In the genomic region with DNA sequence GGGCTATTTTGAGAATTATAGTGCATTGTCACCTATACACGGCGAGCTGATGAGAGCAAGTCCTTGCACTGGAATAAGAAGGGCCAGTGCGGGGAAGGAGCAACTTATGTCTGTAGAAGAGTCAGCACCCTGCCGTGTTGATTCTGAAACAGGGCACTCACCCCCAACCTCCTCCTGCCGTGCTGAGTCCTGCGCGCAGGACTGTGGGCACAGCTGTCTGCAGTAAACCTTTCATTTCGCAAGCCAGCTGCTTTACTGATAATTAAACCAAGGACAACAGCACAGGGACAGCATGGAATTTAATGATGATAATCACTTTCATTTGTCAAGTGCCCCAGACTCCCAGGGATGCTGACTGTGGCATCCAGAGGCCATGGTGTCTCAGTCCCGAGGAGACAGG, we compare ENCODE assay signal across 25 mouse cellular contexts. TPM values are rescaled to one million over a fixed set of nuclear protein-coding genes. Genes with fewer than 3 reads are reported as not detected.
DNase-seq lines count a peak whose midpoint lies in the region; ATAC-seq and TF ChIP-seq lines count a peak whose summit lies in the region.
"Had no signal": no experiment of that assay in that cellular context is flagged by ENCODE, and none has a peak within 500 bp of the region (broad histone marks: within the 10 kb centered on the region; RNA-seq: fewer than 3 reads in every experiment).

No protein-coding gene starts in this region.

- no peak for ATAC-seq in kidney, postnatal 0 days (replicated peaks; ENCODE audit: low FRiP score, low read depth)
- no peak for ATAC-seq in kidney, embryonic 16.5 days (ENCODE audit: low FRiP score, low TSS enrichment)
- peak; percentile 50 for ATAC-seq in neural tube, embryonic 13.5 days (ENCODE audit: low read depth)
- ATAC-seq: CD4-positive, CD25-positive, alpha-beta regulatory T cell, adult 4 months; Patski had no signal

- H3K36me3 ChIP-seq in kidney, postnatal 0 days (ENCODE audit: insufficient read depth, low read length) = no peaks in the 10 kb centered on the region
- no peaks in the 10 kb centered on the region for H3K36me3 ChIP-seq in kidney, embryonic 16.5 days (ENCODE audit: insufficient read depth, low read length)
- no peaks in the 10 kb centered on the region for H3K36me3 ChIP-seq in neural tube, embryonic 13.5 days
- no peaks in the 10 kb centered on the region for H3K36me3 ChIP-seq in thymus, adult 2 months (ENCODE audit: control insufficient read depth, insufficient read depth, low read length)
- H3K36me3 ChIP-seq: embryonic facial prominence, embryonic 12.5 days; limb, embryonic 13.5 days; liver, embryonic 13.5 days had no signal

- no peak overlapping the region for H3K4me2 ChIP-seq in kidney, postnatal 0 days (ENCODE audit: low read length)
- H3K4me2 ChIP-seq in kidney, embryonic 16.5 days (replicated peaks; ENCODE audit: low read depth, low read length) = no peak overlapping the region
- no peak overlapping the region for H3K4me2 ChIP-seq in neural tube, embryonic 13.5 days
- H3K4me2 ChIP-seq: embryonic facial prominence, embryonic 12.5 days; heart, embryonic 11.5 days; limb, embryonic 13.5 days; liver, embryonic 13.5 days; lung, embryonic 14.5 days had no signal

- no peaks in the 10 kb centered on the region for H3K27me3 ChIP-seq in kidney, postnatal 0 days (ENCODE audit: insufficient read depth, low read length)
- H3K27me3 ChIP-seq in kidney, embryonic 16.5 days (ENCODE audit: insufficient read depth, low read length) = no peaks in the 10 kb centered on the region
- H3K27me3 ChIP-seq in neural tube, embryonic 13.5 days = no peaks in the 10 kb centered on the region
- no peaks in the 10 kb centered on the region for H3K27me3 ChIP-seq in thymus, adult 2 months (ENCODE audit: control insufficient read depth, insufficient read depth, low read length)
- H3K27me3 ChIP-seq: embryonic facial prominence, embryonic 12.5 days; Patski had no signal

- no peaks in the 10 kb centered on the region for H3K9me3 ChIP-seq in kidney, postnatal 0 days (replicated peaks; ENCODE audit: low read length)
- H3K9me3 ChIP-seq in kidney, embryonic 16.5 days (ENCODE audit: low read length) = no peaks in the 10 kb centered on the region
- no peaks in the 10 kb centered on the region for H3K9me3 ChIP-seq in neural tube, embryonic 13.5 days
- H3K9me3 ChIP-seq: embryonic facial prominence, embryonic 12.5 days; limb, embryonic 13.5 days; liver, embryonic 13.5 days had no signal

- WGBS in kidney, postnatal 0 days = 43% methylated on average over 9 of the region's 9 CpGs
- WGBS in kidney, embryonic 16.5 days = 23% methylated on average over 9 of the region's 9 CpGs
- whole genome bisulfite sequencing in neural tube, embryonic 13.5 days = 18% methylated on average over 9 of the region's 9 CpGs
- 68% methylated on average over 9 of the region's 9 CpGs for WGBS in thymus, adult 2 months

- DNase-seq in embryo, embryonic 10 days (ENCODE audit: low spot score) = peak; percentile 23
- DNase-seq in embryo, embryonic 9.5 days (ENCODE audit: extremely low spot score) = no peak
- DNase-seq in kidney, postnatal 0 days (ENCODE audit: low spot score) = peak; percentile 18
- peak; percentile 27 for DNase-seq in embryo, embryonic 11 days
- DNase-seq in thymus, adult 2 months = no peak
- DNase-seq in urinary bladder, postnatal 36 days (ENCODE audit: low spot score in 2 of 2) = no peak
- DNase-seq: adrenal gland, adult 8-10 months; heart, postnatal 10 days; kidney, adult 2 months; kidney, postnatal 25 days; layer of hippocampus, adult 9-11 months; liver, embryonic 13.5 days; lung, embryonic 14.5 days; lung, postnatal 36 days; right cerebral cortex, adult 18-20 months; thymus, postnatal 14 days had no signal

- no peak for TF ChIP-seq CTCF in kidney, postnatal 0 days (IDR thresholded peaks at IDR 0.05; ENCODE audit: low read depth)
- TF ChIP-seq CTCF in thymus, adult 2 months (IDR thresholded peaks at IDR 0.05; ENCODE audit: borderline replicate concordance, control insufficient read depth, extremely low read depth, insufficient read depth, low read length, poor library complexity) = no peak

- no peaks in the 10 kb centered on the region for H3K4me1 ChIP-seq in kidney, postnatal 0 days (replicated peaks; ENCODE audit: insufficient read depth, low read length)
- 0 out of 2 replicates have a peak, but pooled peaks cover 2% of the 10 kb centered on the region for H3K4me1 ChIP-seq in kidney, embryonic 16.5 days (ENCODE audit: insufficient read depth, low read length)
- H3K4me1 ChIP-seq in neural tube, embryonic 13.5 days (replicated peaks) = peaks cover 58% of the 10 kb centered on the region
- peaks cover 5% of the 10 kb centered on the region; the same call in 1 of the 2 replicates for H3K4me1 ChIP-seq in thymus, adult 2 months (replicated peaks; ENCODE audit: control insufficient read depth, insufficient read depth, low read length)

- H3K27ac ChIP-seq in kidney, postnatal 0 days = no peak overlapping the region
- H3K27ac ChIP-seq in kidney, embryonic 16.5 days (ENCODE audit: low read length) = no peak overlapping the region
- H3K27ac ChIP-seq in neural tube, embryonic 13.5 days (replicated peaks) = peak overlapping the region; percentile 42
- H3K27ac ChIP-seq in thymus, adult 2 months (ENCODE audit: control insufficient read depth, insufficient read depth, low read length) = no peak overlapping the region
- H3K27ac ChIP-seq: embryonic facial prominence, embryonic 12.5 days; left cerebral cortex, adult 2 months; limb, embryonic 13.5 days; liver, embryonic 13.5 days had no signal

- TF ChIP-seq POLR2A in thymus, adult 2 months (IDR thresholded peaks at IDR 0.05; ENCODE audit: control insufficient read depth, extremely low read depth, insufficient read depth, low read length, poor library complexity) = no peak

- H3K9ac ChIP-seq in kidney, postnatal 0 days (ENCODE audit: low read depth, low read length) = no peak overlapping the region
- no peak overlapping the region for H3K9ac ChIP-seq in kidney, embryonic 16.5 days (replicated peaks; ENCODE audit: low read length)
- no peak overlapping the region; the same call in 1 of the 2 replicates for H3K9ac ChIP-seq in neural tube, embryonic 13.5 days
- H3K9ac ChIP-seq: embryonic facial prominence, embryonic 12.5 days; limb, embryonic 13.5 days; liver, embryonic 13.5 days; lung, embryonic 14.5 days had no signal

- H3K4me3 ChIP-seq in kidney, postnatal 0 days (replicated peaks; ENCODE audit: low read depth, low read length) = no peak overlapping the region
- no peak overlapping the region for H3K4me3 ChIP-seq in kidney, embryonic 16.5 days (ENCODE audit: low read length)
- no peak overlapping the region for H3K4me3 ChIP-seq in neural tube, embryonic 13.5 days
- no peak overlapping the region for H3K4me3 ChIP-seq in thymus, adult 2 months (ENCODE audit: control insufficient read depth, insufficient read depth, low read length)
- H3K4me3 ChIP-seq: embryonic facial prominence, embryonic 12.5 days; left cerebral cortex, adult 2 months; limb, embryonic 13.5 days; liver, embryonic 13.5 days had no signal

RNA-seq across cellular contexts. Expression of a gene that starts 1.2 kb away (rescaled TPM):
- not detected in 2 replicates for polyA plus RNA-seq in kidney, postnatal 0 days (2015; fragmentation: Nextera tagmentation; extraction: Ambion mirVana)
- not detected in 2 replicates for polyA plus RNA-seq in kidney, embryonic 16.5 days (2015; fragmentation: Nextera tagmentation; extraction: Ambion mirVana)
- polyA plus RNA-seq in neural tube, embryonic 13.5 days (2015; fragmentation: Nextera tagmentation; extraction: Ambion mirVana) = not detected in 2 replicates
- not detected in 2 replicates for polyA plus RNA-seq in thymus, adult 2 months (2012; rRNA removed)
- polyA plus RNA-seq: CD4-positive, CD25-positive, alpha-beta regulatory T cell, adult 4 months; embryonic facial prominence, embryonic 12.5 days; frontal cortex, adult 2 months; heart, embryonic 11.5 days; kidney, adult 2 months; limb, embryonic 13.5 days; liver, embryonic 13.5 days; lung, embryonic 14.5 days; Patski had no signal

RNA-seq across cellular contexts. Expression of a gene that starts 14.2 kb away (rescaled TPM):
- polyA plus RNA-seq in kidney, postnatal 0 days (2015; fragmentation: Nextera tagmentation; extraction: Ambion mirVana) = 114 and 127 TPM in 2 replicates
- polyA plus RNA-seq in kidney, embryonic 16.5 days (2015; fragmentation: Nextera tagmentation; extraction: Ambion mirVana) = 159 and 167 TPM in 2 replicates
- polyA plus RNA-seq in neural tube, embryonic 13.5 days (2015; fragmentation: Nextera tagmentation; extraction: Ambion mirVana) = 128 and 129 TPM in 2 replicates
- polyA plus RNA-seq in thymus, adult 2 months (2012; rRNA removed) = 20.3 and 20.4 TPM in 2 replicates

RNA-seq across cellular contexts. Expression of a gene that starts 34.8 kb away (rescaled TPM):
- 140 and 145 TPM in 2 replicates for polyA plus RNA-seq in kidney, postnatal 0 days (2015; fragmentation: Nextera tagmentation; extraction: Ambion mirVana)
- polyA plus RNA-seq in kidney, embryonic 16.5 days (2015; fragmentation: Nextera tagmentation; extraction: Ambion mirVana) = 111 and 125 TPM in 2 replicates
- 97.2 and 105 TPM in 2 replicates for polyA plus RNA-seq in neural tube, embryonic 13.5 days (2015; fragmentation: Nextera tagmentation; extraction: Ambion mirVana)
- polyA plus RNA-seq in thymus, adult 2 months (2012; rRNA removed) = 62.3 and 72.5 TPM in 2 replicates

Comparison
In these comparisons a context has a peak if more than half of its experiments do, and no peak if none do; other contexts are left out.
1. DNase-seq: peak in embryo, embryonic 10 days (single experiment), kidney, postnatal 0 days (single experiment) and embryo, embryonic 11 days (single experiment); none in embryo, embryonic 9.5 days (single experiment), thymus, adult 2 months (single experiment) and urinary bladder, postnatal 36 days (0 of 2).